Mouse (Mus musculus): ENCODE measurements around the gene Hoxd10.

Gene Hoxd10

DNA sequence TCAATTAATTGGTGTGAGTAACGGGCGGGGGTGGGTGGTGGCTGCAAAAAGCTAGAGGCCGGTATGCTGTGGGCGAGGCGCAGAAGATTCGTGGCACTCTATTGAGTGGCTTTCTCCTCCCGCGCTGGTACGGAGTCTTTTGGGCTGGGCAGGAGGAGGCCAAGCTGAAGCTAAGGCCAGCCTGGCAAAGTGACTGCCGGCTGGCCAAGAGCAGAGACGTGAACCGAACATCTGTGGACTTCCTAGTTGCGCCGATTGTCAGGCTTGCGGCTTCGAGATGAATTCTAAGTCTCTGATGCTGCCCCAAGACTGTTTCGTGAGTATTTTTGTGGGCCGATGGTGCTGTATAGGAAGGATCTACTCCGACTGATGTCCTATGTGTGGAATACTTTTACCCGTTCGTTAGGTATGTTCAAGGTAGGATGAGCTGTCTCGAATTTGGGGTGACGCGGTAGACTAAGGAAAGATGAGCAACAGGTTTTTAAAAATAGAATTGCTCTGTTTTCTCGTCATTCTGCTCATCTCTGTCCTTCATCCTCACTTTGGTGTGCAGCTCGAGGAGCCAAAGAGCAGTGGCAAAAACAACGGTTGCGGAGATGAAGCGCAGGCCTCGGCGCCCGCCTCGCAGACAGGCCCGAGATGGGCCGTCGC, 24.4 kb upstream of the Hoxd10 start:
- DNase-seq, result no peak

- no peak for DNase-seq
Observed at GRCm38 (mm10) chr2:74667842-74668357, 23.8 kb upstream of the Hoxd10 start, which contains the start of gene Hoxd13. Gene Hoxd13 (plus strand): TSS chr2:74668310.

DNA sequence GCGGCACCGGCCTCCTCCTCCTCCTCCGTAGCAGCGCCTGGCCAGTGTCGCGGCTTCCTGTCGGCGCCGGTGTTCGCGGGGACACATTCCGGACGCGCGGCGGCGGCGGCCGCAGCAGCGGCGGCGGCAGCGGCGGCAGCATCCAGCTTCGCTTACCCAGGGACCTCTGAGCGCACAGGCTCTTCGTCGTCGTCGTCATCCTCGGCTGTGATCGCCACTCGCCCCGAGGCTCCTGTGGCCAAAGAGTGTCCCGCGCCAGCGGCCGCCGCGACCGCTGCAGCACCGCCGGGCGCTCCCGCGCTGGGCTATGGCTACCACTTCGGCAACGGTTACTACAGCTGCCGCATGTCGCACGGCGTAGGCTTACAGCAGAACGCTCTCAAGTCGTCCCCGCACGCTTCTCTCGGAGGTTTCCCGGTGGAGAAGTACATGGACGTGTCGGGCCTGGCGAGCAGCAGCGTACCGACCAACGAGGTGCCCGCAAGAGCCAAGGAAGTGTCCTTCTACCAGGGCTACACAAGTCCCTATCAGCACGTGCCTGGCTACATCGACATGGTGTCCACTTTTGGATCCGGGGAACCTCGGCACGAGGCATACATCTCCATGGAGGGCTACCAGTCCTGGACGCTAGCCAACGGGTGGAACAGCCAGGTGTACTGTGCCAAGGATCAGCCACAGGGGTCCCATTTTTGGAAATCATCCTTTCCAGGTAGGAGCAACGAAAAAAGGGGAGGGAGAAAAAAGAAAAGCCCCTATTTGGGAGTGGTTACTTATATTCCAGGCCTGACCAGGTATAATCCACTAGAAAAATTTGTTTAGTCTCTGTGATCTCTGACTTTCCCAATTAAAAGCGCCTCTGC, 23.1 kb upstream of the Hoxd10 start:
- DNase-seq, result no peak

- no peak for DNase-seq
Observed at GRCm38 (mm10) chr2:74669230-74669578, 22.5 kb upstream of the Hoxd10 start.

DNA sequence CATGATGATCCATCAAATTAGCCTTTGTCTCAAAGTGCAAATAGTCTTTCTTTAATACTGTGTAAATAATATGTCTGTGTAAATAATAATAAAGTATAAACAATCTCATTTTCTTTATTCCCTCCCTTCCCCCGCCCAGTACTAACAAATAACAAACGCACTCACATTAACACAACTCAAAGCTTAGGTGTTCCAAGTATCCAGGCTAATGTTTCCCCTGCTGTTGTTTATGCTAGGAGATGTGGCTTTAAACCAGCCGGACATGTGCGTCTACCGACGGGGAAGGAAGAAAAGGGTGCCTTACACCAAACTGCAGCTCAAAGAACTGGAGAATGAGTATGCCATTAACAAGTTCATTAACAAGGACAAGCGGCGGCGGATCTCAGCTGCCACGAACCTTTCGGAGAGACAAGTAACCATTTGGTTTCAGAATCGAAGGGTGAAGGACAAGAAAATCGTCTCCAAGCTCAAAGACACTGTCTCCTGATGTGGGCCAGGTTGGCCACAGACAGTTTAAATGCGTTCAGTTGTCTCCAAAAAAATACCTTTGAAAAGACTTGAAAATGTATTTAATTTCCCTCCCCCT, 22.0 kb upstream of the Hoxd10 start:
- no peak for DNase-seq

DNA sequence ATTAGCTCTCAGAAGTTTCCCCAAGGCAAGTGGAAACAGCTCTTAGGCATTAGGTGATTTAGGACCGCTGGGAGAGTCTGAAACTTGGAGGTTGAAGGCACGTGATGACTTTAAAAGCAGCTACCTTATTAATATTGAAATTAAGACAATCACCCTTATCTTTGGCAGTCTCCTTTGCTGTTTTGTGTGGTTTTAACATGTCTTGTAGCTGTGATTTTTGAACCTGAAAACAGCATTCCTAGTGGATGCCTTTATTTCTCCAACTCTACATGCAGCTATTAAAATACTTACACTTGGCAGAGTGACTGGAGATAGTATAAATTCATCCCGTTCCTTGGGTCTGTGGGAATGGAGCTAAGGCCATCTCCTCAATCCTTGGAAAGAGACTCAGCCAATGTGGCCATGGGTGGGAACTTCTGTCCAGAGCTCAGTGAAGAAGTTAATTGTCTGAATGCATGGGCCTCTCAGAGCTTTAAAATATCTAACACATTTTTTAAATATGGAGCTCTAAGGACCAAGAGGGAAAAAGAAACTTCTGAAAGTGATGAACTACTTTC, 21.0 kb upstream of the Hoxd10 start:
- DNase-seq, result no peak

- DNase-seq, result no peak
Observed at GRCm38 (mm10) chr2:74671847-74672246, 19.9 kb upstream of the Hoxd10 start.

GRCm38 (mm10) chr2:74672481-74673362, 19.0 kb upstream of the Hoxd10 start:
- DNase-seq, result peak; percentile 39

DNA sequence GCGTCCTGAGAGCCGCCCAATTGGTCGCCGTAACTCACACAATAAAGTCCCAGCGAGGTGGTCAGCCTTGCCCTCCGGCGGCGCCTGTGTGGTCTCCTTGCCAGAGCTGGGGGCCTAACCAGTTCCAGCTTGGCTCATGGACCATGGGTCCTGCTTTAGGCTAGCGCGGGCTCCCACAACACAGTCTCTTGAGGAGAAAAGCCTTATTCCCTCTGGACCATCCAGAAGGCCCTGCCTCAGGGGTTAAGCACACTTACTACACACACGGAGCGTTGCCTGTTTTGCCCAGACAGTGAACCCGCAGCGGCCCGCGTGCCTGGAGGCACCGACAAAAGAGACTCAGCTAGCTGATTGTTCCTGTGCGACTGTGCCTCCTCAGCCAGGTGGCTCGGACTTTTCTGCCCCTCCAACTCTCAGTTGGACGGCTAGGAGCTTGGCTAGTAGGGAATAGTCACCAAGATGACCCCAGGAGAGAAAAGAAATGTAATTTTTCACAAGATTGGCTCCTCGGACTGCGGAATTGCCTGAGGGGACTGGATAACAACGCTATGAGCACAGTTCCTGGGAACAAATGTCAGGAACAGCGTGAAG, 17.8 kb upstream of the Hoxd10 start:
- no peak for DNase-seq

DNA sequence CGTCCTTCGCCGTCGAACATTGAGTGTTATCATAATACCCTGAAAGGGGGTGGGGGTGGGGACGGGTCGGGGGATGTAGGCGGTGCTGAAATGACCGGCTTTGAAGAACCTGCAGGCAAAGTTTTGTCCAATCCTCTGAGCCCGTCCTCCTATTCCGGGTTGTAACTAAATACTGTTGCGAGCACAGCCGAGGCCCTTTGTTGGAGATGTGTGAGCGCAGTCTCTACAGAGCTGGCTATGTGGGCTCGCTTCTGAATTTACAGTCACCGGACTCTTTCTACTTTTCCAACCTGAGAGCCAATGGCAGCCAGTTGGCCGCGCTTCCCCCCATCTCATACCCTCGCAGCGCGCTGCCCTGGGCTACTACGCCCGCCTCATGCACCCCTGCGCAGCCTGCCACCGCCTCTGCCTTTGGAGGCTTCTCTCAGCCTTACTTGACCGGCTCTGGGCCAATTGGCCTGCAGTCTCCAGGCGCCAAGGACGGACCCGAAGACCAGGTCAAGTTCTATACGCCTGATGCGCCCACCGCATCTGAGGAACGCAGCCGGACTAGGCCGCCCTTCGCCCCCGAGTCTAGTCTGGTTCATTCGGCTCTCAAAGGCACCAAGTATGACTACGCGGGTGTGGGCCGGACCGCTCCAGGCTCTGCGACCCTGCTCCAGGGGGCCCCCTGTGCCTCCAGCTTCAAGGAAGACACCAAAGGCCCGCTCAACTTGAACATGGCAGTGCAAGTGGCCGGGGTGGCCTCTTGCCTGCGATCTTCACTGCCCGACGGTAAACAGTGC, 16.7 kb upstream of the Hoxd10 start, which contains the start of gene Hoxd12:
Gene Hoxd12 (plus strand): TSS at position 133 of the 785 bp plus-strand sequence.
- no peak for DNase-seq

DNA sequence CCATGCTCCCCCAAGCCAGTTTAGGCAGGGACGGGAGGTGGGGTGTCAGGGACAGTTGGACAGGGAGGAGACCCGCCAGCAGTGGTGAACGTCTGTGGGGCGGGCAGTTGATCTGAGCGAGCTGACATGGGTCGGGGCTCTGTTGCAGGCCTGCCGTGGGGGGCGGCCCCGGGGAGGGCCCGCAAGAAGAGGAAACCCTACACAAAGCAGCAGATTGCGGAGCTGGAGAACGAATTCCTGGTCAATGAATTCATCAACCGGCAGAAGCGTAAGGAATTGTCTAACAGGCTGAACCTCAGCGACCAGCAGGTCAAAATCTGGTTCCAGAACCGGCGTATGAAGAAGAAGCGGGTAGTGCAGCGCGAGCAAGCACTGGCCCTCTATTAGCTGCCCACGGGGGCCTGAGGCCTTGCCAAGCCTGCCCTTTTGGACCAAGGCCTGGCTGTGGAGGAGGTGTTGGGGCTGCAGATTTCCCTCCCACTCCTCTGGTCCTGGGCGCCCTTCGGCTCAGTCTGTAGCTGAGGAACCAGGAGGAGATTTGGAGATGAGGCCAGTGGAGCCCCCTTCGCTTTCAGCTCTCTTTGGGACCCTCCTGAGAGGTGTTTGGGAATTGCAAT, 15.9 kb upstream of the Hoxd10 start:
- no peak for DNase-seq

GRCm38 (mm10) chr2:74676376-74677052, 15.2 kb upstream of the Hoxd10 start:
- no peak for DNase-seq

DNA sequence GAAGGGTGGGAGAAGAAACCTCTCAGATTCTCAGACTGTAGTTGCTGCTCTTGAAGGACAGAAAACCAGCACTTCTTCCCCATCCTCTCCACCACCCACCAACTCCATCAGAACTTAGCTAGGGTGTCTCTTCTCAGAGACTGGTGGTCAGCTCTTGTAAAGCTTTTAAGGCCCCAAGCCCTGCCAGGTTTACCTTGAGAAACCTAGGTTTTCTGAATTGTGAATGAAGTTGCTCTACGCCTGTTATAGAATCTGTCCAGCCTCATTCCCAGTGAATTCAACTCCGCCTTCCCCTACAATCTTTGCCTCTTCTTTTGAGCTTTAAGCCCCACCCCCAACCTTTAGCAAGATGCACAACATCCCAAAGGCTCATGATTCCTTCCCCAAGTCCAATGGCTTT, 14.6 kb upstream of the Hoxd10 start:
- no peak for DNase-seq

GRCm38 (mm10) chr2:74678891-74679595, 12.7 kb upstream of the Hoxd10 start, which contains the start of gene Hoxd11:
Gene Hoxd11 (plus strand): TSS chr2:74679557.
- DNase-seq, result no peak

DNA sequence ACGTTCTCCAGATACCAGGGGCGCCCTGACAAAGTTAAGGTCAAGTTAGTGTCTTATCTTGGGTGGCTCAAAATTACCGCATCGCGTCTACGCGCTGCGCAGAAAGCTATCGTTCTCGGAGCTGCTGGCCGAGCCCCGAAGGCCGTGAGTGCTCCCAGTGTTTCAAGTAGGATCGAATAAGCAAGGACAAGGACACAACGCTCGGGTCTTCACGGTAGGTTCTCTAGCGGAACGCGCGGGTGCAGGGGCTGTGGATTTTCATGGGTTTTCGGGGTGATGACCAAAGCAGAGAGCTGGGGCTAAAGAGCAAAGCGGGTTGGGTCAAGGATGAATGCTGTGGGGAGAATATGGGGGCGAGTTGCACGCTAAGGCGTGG, 12.1 kb upstream of the Hoxd10 start:
- DNase-seq, result no peak

DNA sequence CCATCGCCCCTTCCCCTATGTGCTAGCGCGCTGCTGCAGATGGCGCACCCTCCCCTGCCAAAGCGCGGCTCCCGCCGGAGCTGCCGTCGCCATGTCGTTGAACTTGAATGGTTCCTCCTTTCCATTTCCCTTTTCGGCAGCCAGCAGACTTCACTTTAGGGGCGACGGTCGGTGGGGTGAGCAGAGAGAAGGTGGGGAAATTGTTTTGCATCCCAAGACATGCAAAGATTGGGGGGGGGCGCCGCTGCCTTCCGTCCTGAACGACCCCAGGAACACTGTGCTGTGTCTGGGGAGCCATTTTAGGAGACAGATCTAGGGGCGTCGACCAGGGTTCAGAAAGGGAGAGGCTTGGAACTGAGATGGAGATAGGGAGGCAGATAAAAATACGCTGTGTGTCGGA, 11.7 kb upstream of the Hoxd10 start:
- no peak for DNase-seq

- DNase-seq, result no peak
Observed at GRCm38 (mm10) chr2:74680561-74681398, 10.9 kb upstream of the Hoxd10 start.
